Mouse (Mus musculus): Measurements from ENCODE around the gene Zfp444. TPM values are rescaled to one million over a fixed set of nuclear protein-coding genes. Genes with fewer than 3 reads are reported as not detected.

Zfp444 gene
- total and polyA plus RNA-seq, 3 experiments = 16.2 to 24.2 TPM; not detected in 1

- H3K4me3 ChIP-seq (ENCODE audit: control insufficient read depth in 1 of 2, insufficient read depth in 1 of 2, low read depth in 2 of 2, low read length in 2 of 2) = no peak overlapping the region
- TF ChIP-seq ZKSCAN1 (IDR thresholded peaks at IDR 0.05; ENCODE audit: low read depth, low read length) = no peak
- TF ChIP-seq TBP (IDR thresholded peaks at IDR 0.05; ENCODE audit: low read depth, low read length) = no peak
- TF ChIP-seq CHD1 (IDR thresholded peaks at IDR 0.05; ENCODE audit: low read depth, low read length) = no peak
- TF ChIP-seq ZNF384 (IDR thresholded peaks at IDR 0.05; ENCODE audit: low read depth, low read length) = no peak
- no peak for TF ChIP-seq CHD2 (IDR thresholded peaks at IDR 0.05; ENCODE audit: low read length)
- TF ChIP-seq POLR2AphosphoS2 (IDR thresholded peaks at IDR 0.05; ENCODE audit: low read length) = no peak
- no peak for TF ChIP-seq POLR2A (IDR thresholded peaks at IDR 0.05; ENCODE audit: control insufficient read depth in 1 of 2, insufficient read depth in 1 of 2, low read depth in 1 of 2, low read length in 2 of 2, poor library complexity in 1 of 2)
- TF ChIP-seq USF1 (IDR thresholded peaks at IDR 0.05; ENCODE audit: low read depth, low read length) = no peak
- peaks cover 77% of the 10 kb centered on the region for H3K79me2 ChIP-seq (ENCODE audit: control insufficient read depth, insufficient read depth, low read length, poor library complexity)
- no peak overlapping the region for H3K27ac ChIP-seq (ENCODE audit: control insufficient read depth, low read depth, low read length)
- no peak for DNase-seq (ENCODE audit: low read depth, low spot score)
- H3K9me3 ChIP-seq (replicated peaks; ENCODE audit: insufficient read depth, low read length) = no peaks in the 10 kb centered on the region
- peaks cover 0 to 15% of the 10 kb centered on the region in 2 experiments; a peak in 2 of 4 replicates for H3K36me3 ChIP-seq (ENCODE audit: control insufficient read depth in 1 of 2, insufficient read depth in 2 of 2, low read length in 2 of 2)
- peaks cover 0 to 31% of the 10 kb centered on the region in 2 experiments; a peak in 3 of 4 replicates for H3K4me1 ChIP-seq (ENCODE audit: control insufficient read depth in 1 of 2, insufficient read depth in 2 of 2, low read length in 2 of 2)
- H3K27me3 ChIP-seq (ENCODE audit: control insufficient read depth in 1 of 2, insufficient read depth in 2 of 2, low read length in 2 of 2) = no peaks in the 10 kb centered on the region
- H3K9ac ChIP-seq (ENCODE audit: control insufficient read depth, low read depth, low read length, poor library complexity, severe bottlenecking) = no peak overlapping the region
These were observed 20.0 kb upstream of the Zfp444 start for GRCm38 (mm10) chr7:6152036-6152435.

- H3K27ac ChIP-seq (ENCODE audit: control insufficient read depth, low read depth, low read length) = no peak overlapping the region
These were observed 18.9 kb upstream of the Zfp444 start for GRCm38 (mm10) chr7:6153131-6153530.

GRCm38 (mm10) chr7:6154164-6154563 is 17.9 kb upstream of the Zfp444 start:
- TF ChIP-seq KAT2A (conservative IDR thresholded peaks at IDR 0.05; ENCODE audit: low read depth, low read length) = no peak
- no peak for TF ChIP-seq ZKSCAN1 (IDR thresholded peaks at IDR 0.05; ENCODE audit: low read depth, low read length)
- TF ChIP-seq EP300 (IDR thresholded peaks at IDR 0.05; ENCODE audit: low read depth in 1 of 2, low read length in 2 of 2) = no peak
- TF ChIP-seq TAL1 (IDR thresholded peaks at IDR 0.05; ENCODE audit: low read length) = no peak
- TF ChIP-seq RCOR1 (IDR thresholded peaks at IDR 0.05; ENCODE audit: low read depth, low read length) = no peak
- no peak for TF ChIP-seq TCF12 (IDR thresholded peaks at IDR 0.05; ENCODE audit: low read depth, low read length)
- TF ChIP-seq HCFC1 (IDR thresholded peaks at IDR 0.05; ENCODE audit: low read depth, low read length) = no peak
- no peak for TF ChIP-seq MXI1 (IDR thresholded peaks at IDR 0.05; ENCODE audit: low read depth, low read length)
- TF ChIP-seq TBP (IDR thresholded peaks at IDR 0.05; ENCODE audit: low read depth, low read length) = no peak
- no peak for TF ChIP-seq ZMIZ1 (IDR thresholded peaks at IDR 0.05; ENCODE audit: low read depth, low read length)
- no peak for TF ChIP-seq POLR2A (IDR thresholded peaks at IDR 0.05; ENCODE audit: control insufficient read depth in 1 of 2, insufficient read depth in 1 of 2, low read depth in 1 of 2, low read length in 2 of 2, poor library complexity in 1 of 2)
- TF ChIP-seq MYB (IDR thresholded peaks at IDR 0.05; ENCODE audit: low read depth, low read length) = no peak
- TF ChIP-seq CTCF (IDR thresholded peaks at IDR 0.05 in 2 of 3, conservative IDR thresholded peaks at IDR 0.05 in 1 of 3; ENCODE audit: control insufficient read depth in 1 of 3, insufficient read depth in 1 of 3, low read depth in 2 of 3, low read length in 3 of 3, poor library complexity in 1 of 3, severe bottlenecking in 1 of 3) = no peak
- no peak for TF ChIP-seq CHD1 (IDR thresholded peaks at IDR 0.05; ENCODE audit: low read depth, low read length)
- TF ChIP-seq MEF2A (IDR thresholded peaks at IDR 0.05; ENCODE audit: extremely low read depth, insufficient replicate concordance, low read depth, low read length, poor library complexity, severe bottlenecking) = no peak
- no peak for TF ChIP-seq ZC3H11A (IDR thresholded peaks at IDR 0.05; ENCODE audit: low read depth, low read length)
- TF ChIP-seq NELFE (IDR thresholded peaks at IDR 0.05; ENCODE audit: low read depth, low read length) = no peak
- no peak for TF ChIP-seq GABPA (IDR thresholded peaks at IDR 0.05; ENCODE audit: low read depth, low read length)
- Histone ChIP-seq H3K4me3 (ENCODE audit: control insufficient read depth in 1 of 2, insufficient read depth in 1 of 2, low read depth in 2 of 2, low read length in 2 of 2) (no peak overlapping the region), H3K27ac (ENCODE audit: control insufficient read depth, low read depth, low read length) (no peak overlapping the region), H3K27me3 (ENCODE audit: control insufficient read depth in 1 of 2, insufficient read depth in 2 of 2, low read length in 2 of 2) (no peaks in the 10 kb centered on the region), H3K9me3 (replicated peaks; ENCODE audit: insufficient read depth, low read length) (no peaks in the 10 kb centered on the region), H3K36me3 (ENCODE audit: control insufficient read depth in 1 of 2, insufficient read depth in 2 of 2, low read length in 2 of 2) (peaks cover 0 to 12% of the 10 kb centered on the region in 2 experiments; a peak in 2 of 4 replicates), H3K9ac (ENCODE audit: control insufficient read depth, low read depth, low read length, poor library complexity, severe bottlenecking) (peak overlapping the region; percentile 99), H3K79me2 (ENCODE audit: control insufficient read depth, insufficient read depth, low read length, poor library complexity) (peaks cover 60% of the 10 kb centered on the region), H3K4me1 (ENCODE audit: control insufficient read depth in 1 of 2, insufficient read depth in 2 of 2, low read length in 2 of 2) (peaks cover 0 to 26% of the 10 kb centered on the region in 2 experiments)
- no peak for DNase-seq (ENCODE audit: low read depth, low spot score)

More at GRCm38 (mm10) chr7:6153131-6153530, 18.9 kb upstream of the Zfp444 start:
- H3K4me1 ChIP-seq (ENCODE audit: control insufficient read depth in 1 of 2, insufficient read depth in 2 of 2, low read length in 2 of 2) = peaks cover 0 to 28% of the 10 kb centered on the region in 2 experiments
- no peaks in the 10 kb centered on the region for H3K9me3 ChIP-seq (replicated peaks; ENCODE audit: insufficient read depth, low read length)
- H3K4me3 ChIP-seq (ENCODE audit: control insufficient read depth in 1 of 2, insufficient read depth in 1 of 2, low read depth in 2 of 2, low read length in 2 of 2) = no peak overlapping the region
- no peak for DNase-seq (ENCODE audit: low read depth, low spot score)
- TF ChIP-seq GATA1 (IDR thresholded peaks at IDR 0.05; ENCODE audit: low read depth, low read length) = no peak
- TF ChIP-seq ELF1 (IDR thresholded peaks at IDR 0.05; ENCODE audit: low read depth, low read length) = no peak
- no peak for TF ChIP-seq MAFK (IDR thresholded peaks at IDR 0.05; ENCODE audit: borderline replicate concordance, low read depth, low read length)
- no peak for TF ChIP-seq ETS1 (IDR thresholded peaks at IDR 0.05; ENCODE audit: low read depth, low read length)
- TF ChIP-seq NRF1 (IDR thresholded peaks at IDR 0.05; ENCODE audit: insufficient read depth, low read depth, low read length, poor library complexity, severe bottlenecking) = no peak
- TF ChIP-seq RCOR1 (IDR thresholded peaks at IDR 0.05; ENCODE audit: low read depth, low read length) = no peak
- peaks cover 70% of the 10 kb centered on the region for H3K79me2 ChIP-seq (ENCODE audit: control insufficient read depth, insufficient read depth, low read length, poor library complexity)
- H3K9ac ChIP-seq (ENCODE audit: control insufficient read depth, low read depth, low read length, poor library complexity, severe bottlenecking) = no peak overlapping the region
- H3K36me3 ChIP-seq (ENCODE audit: control insufficient read depth in 1 of 2, insufficient read depth in 2 of 2, low read length in 2 of 2) = peaks cover 0 to 12% of the 10 kb centered on the region in 2 experiments; a peak in 2 of 4 replicates
- no peaks in the 10 kb centered on the region for H3K27me3 ChIP-seq (ENCODE audit: control insufficient read depth in 1 of 2, insufficient read depth in 2 of 2, low read length in 2 of 2)
